Mouse (Mus musculus): ENCODE results near the gene Dbn1.
A peak's percentile ranks its signal among the peaks of the same experiment; 100 is the strongest.

Dbn1 gene

DNA sequence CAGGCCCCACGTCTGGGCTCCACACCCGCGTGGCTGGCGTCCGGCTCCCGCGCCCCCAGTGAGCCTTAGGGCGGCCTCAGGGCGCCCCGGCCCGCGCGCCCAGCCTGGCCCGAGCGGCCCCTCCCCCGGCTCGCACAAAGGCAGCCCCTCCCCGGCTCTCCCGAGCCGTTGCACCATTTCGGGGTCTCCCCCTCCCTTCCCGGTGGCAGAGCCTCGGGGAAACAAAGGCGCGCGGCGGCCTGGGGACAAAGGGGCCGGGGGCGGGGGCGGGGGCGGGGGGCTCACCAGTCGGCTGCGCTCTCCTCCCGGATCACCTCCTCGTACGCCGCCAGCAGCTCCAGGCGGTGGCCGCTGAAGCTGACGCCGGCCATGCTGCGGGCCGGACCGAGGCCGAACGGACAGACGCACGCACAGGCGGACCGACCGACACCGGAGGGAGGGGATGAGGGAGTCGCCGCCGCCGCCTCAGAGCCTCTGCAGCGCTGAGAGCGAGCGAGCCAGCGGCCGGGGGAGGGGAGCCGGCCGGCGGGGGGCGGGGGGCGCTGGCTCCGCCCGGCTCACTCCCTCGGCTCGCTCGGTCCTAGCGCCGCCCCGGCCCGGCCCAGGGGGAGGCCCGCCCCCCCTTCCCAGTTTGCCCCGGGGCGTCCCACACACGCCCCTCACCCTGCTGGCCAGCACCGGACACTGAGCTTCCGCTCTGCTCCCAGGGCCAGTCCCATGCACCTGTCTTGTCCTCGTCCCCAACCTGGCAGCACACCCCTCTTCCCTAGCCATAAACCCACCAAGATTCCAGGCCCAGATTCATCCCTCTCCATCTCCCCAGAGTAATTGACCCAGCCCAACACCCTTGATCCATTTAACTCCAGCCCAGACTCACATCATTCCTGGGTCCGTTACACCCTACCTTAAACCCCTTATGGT lies at the start of gene Dbn1:
Gene Dbn1 (minus strand): TSS at position 534 of the 921 bp plus-strand sequence.
- DNase-seq (ENCODE audit: low spot score in 2 of 2) = no peak

- peak; percentile 100 for DNase-seq (ENCODE audit: low spot score in 2 of 2)
Measured at GRCm38 (mm10) chr13:55536194-55537175, 48.6 kb upstream of the Dbn1 start, which contains the start of gene Ddx41. Gene Ddx41 (minus strand): TSS chr13:55536658.

- DNase-seq (ENCODE audit: low spot score in 2 of 2) = no peak
Measured at GRCm38 (mm10) chr13:55535796-55536193, 47.9 kb upstream of the Dbn1 start.

DNA sequence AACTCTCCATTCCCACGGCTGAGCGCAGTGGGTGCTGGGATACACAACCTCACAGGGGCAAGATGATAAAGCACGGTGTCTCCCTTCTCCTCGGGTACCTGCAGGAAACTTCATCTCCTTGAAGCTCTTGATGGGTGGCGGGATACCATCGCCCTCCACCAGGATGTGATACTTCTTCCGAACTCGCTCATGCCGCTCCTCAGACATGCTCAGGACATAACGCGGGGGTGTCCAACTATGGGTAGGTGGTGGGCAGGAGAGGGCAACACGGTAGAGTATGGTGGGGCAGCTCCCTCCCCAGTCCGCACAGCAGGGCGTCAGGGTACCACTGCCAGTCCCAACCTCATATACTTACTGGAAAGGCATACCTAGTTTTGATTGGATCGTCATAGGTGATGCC lies 47.3 kb upstream of the Dbn1 start:
- DNase-seq (ENCODE audit: low spot score in 2 of 2) = no peak

DNA sequence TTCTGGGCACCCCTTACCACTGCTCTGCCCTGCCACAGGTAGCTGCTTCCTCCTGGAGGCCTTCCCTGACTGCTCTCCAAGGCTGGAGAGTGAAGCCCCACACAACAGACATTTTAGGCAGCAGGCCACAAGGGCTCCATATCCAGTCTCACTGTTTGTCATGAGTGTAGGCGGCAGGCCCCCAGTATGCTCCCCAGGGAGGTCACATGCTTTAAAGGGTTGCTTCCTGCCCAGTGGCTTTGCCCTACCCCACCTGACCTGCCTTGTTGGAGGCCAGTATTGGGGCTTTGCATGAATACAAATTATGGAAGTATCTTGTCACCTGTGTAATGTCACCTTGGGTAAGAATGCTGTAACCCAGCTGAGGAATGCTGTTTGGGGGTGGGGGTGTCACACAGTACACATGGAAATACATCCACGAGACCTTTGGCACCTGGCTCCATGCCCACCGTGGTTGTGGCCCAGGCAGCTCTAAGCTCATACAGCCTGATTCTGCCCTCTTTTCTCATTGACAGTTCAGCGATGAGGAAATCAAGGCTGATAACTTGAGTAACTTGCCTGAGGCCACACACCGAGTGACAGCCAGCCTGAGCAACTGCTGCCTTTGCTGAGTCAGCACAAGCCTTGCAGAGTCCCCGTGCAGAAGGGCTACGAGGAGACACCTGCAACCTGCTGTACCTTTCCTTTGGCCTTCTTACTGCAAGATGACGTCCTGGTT lies 41.4 kb upstream of the Dbn1 start, which contains the start of gene Dok3:
Gene Dok3 (minus strand): TSS at position 99 of the 718 bp plus-strand sequence.
- DNase-seq (ENCODE audit: low spot score in 2 of 2) = no peak

GRCm38 (mm10) chr13:55527834-55528772 lies 40.2 kb upstream of the Dbn1 start:
- no peak for DNase-seq (ENCODE audit: low spot score in 2 of 2)

- no peak for DNase-seq (ENCODE audit: low spot score in 2 of 2)
Measured at GRCm38 (mm10) chr13:55527212-55527611, 39.3 kb upstream of the Dbn1 start.

DNA sequence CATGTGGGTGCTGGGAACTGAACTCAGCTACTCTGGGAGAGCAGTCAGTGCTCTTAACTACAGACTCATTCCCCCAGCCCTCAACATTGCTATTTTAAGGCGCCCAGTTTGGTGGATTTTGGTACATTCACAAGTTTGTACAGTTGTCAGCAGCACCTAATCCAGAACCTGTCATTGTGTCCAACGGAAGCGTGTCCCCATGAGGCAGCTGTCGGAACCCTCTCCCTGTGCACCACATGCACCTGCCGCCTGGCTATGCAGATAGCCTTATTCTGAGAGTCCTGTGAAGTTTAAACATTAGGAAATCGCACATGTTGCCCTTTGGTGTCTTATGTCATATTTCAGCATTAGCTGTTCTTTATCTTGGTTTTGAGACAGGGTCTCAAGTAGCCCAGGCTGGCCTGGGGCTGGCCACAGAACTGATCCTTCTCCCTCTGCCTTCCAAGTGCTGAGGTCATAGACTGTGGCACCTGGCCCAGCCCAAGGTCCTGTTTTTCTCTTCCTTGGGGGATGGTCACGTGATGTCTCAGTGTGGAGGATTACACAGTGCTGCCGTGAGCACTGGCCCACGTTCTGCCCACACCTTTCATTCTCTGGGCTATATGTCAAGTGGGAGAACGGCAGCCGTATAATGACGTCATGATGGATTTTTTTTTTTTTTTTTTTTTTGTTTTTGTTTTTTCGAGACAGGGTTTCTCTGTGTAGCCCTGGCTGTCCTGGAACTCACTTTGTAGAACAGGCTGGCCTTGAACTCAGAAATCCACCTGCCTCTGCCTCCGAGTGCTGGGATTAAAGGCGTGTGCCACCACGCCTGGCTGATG lies 38.0 kb upstream of the Dbn1 start:
- no peak for DNase-seq (ENCODE audit: low spot score in 2 of 2)

DNA sequence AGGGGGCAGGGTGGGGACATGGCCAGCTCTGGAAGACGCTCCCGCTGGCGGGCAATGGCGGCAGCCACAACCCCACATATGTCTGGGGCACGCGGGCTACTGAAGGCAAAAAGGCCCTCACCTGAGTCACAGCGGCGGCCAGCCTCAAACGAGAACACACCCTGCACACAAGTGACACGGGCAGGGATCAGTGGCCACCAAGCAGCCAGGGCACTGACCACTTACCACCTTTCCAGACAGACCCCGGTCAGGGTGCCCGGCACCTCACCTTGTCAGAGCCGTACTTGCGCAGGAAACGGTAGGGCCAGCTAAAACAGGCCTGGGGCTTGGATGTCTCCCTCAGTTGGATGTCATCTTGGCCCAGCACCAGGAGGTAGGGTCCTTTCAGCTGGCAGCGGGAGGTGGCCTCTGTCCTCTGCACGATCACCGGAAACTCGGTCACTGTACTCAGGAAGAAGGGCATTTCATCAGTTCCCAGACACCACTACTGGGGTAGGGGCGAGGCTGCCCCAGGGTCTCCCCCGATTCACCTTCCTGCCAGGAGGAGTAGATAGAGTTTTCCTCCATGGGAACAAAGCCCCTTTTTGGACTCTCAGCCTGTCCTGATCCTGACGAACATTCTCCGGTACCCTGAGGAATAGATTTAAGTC lies 36.2 kb upstream of the Dbn1 start:
- DNase-seq (ENCODE audit: low spot score in 2 of 2) = no peak

DNA sequence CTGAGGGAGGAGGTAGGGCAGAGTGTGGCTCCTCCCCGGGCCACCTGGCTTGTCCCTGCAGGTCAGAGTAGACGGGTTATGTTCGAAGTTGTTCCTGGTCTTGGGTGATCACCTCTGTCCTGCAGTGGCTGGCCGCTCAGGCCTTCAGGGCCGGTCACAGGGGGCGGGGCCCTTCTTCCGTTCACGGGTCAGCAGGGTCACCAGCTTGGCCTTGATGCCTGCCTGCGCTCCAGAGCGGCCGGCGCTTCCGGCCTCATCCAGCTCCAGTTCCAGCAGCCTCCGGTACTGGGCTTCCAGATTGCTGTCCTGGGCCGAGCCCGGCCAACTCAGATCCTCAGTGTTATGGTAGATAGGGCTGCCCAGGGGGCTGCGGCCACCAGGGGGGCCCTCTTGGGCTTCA lies 35.4 kb upstream of the Dbn1 start:
- DNase-seq (ENCODE audit: low spot score in 2 of 2) = no peak

- DNase-seq (ENCODE audit: low spot score in 2 of 2) = no peak
Measured at GRCm38 (mm10) chr13:55522730-55523129, 34.8 kb upstream of the Dbn1 start.

- DNase-seq (ENCODE audit: low spot score in 2 of 2) = no peak
Measured at GRCm38 (mm10) chr13:55519606-55520005, 31.7 kb upstream of the Dbn1 start.

DNA sequence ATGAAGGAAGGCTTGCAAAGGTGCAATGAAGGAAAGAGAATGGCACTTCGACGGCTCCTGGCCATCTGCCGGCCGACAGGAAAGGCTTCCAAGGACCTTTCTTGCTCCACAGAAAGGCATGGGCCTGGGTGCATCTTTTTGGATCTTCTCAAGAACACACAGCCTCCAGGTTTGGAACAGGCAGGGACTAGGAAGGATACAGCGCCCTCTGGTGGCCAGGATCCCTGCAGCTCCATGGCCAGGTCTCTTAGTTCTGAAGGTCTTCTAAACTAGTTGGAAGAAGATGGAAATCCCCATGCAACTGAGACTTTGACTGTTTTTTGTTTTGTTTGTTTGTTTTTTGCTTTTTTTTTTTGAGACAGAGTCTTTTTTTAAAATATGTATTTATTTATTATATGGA lies 29.0 kb upstream of the Dbn1 start:
- DNase-seq (ENCODE audit: low spot score in 2 of 2) = peak; percentile 82 to 83

DNA sequence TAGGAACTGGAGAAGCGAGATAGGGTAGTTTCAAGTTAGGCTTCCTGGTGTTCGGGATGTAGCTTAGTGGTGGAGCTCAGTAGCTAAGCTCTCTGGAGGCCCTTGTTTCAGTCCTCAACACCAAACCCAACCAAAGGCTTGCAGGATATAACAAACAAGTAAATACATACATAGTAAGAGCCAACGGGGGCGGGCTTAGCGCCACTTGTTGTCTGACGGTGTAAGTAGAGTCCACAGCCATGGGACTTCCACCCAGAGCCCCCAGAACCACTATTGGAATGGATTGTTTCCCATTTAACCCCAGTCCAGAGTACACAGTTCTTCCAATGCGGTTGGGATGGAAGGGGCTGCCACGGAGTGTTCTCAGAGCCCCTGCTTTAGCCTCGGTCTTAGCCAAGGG lies 25.9 kb upstream of the Dbn1 start:
- DNase-seq (ENCODE audit: low spot score in 2 of 2) = no peak

DNA sequence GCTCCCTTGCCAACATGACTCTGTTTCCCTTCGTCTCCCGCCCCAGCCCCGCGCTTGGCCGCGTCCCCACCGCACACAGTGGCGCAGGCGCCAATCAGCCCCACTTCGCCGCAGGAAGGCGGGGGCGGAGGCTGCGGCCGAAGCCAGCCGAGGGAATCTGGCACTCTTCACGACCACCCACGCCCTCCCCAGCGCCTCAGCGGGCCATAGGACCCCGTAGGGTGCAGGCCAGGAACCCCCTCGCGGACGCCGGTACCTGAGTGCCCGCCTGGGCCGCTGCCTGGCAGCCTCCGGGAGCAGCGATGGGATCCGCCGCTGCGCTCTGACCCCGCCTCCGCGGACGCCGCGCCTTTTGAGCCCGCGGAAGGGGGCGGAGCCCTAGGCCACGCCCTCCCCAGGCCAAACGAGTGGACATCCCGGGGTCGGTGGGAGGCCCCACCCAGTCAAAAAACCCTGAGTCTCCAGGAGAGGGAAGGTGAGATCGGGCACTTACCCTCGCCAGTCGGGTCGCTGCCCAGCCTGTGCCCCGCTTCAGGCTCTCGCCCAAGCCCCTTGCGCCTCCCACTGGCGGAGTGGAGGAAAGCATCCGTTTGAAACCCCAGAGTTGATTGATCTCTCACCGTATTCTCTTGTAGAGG lies 25.3 kb upstream of the Dbn1 start, which contains the start of gene Pdlim7:
Gene Pdlim7 (minus strand): TSS at position 566 of the 638 bp plus-strand sequence.
- peak; percentile 71 to 74 for DNase-seq (ENCODE audit: low spot score in 2 of 2)

DNA sequence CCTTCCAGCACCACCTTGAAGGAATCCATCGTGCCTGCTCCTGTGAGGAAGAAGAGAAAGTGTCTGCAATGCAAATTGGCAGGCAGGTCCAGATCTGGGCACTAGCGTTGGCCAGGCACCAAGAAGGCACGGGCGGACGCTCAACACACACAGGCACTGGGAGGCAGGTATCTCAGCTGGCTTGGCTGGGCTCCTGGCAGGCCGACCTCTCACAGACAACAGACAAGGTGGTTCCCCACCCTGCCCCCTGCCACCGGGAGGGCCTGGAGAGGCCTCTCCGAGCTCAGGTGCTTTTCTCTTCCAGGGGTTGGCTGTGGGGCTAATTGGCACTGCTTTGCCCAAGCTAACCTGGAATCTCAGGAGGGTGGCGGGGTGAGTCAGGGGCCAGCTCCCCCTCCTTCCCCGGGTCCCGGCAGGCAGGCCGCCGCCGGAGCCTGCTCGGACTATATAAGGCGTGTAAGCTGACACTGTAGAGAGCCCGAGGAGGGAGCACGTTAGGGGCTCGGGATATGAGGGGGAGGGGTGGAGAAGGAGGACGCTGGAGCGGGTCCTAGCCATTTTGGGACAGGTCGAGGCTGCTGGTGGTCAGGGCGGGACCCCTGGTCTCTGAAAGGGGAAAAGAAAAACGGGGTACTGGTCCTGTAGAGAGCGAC lies 24.6 kb upstream of the Dbn1 start:
- no peak for DNase-seq (ENCODE audit: low spot score in 2 of 2)

DNA sequence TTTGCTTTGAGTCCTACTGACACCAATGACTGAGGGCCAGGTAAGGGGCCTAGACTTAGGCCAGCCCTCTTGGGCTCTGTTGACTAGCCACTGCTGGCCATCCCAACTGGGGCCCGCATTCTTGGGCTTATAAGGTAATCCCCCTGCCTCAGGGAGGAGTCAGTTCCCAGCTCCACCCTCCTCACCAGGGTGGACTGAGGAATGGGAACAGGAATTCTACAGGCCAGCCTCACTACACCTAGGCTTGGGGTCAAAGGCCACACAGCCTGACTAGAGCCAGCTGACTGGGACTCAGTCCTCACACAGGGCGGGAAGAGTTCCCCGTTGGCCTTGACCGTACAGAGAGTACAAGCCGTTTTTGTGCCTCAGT lies 23.6 kb upstream of the Dbn1 start:
- no peak for DNase-seq (ENCODE audit: low spot score in 2 of 2)
